Mouse (Mus musculus): ENCODE results near the gene Mycbpap.

Mycbpap gene

DNA sequence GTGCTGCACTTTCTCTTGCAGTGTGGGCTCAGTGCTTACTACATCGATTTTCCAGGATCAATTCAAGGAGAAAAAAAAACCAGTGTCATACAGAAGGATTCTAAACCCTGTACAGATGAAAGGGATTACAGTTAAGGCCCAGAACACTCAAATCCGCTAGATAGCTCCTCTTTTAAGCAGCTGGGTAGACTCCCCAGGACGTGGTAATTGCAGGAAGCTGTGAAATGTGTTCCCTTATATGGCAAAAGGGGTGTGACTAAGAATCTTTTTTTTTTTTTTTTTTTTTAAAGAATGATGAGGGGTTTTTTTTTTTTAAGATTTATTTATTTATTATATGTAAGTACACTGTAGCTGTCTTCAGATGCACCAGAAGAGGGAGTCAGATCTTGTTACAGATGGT, 7.3 kb upstream of the Mycbpap start:
- DNase-seq: no peak

- no peak for DNase-seq
Measured at GRCm38 (mm10) chr11:94526171-94526879, 4.8 kb upstream of the Mycbpap start.

GRCm38 (mm10) chr11:94513452-94513851, 8.1 kb downstream of the Mycbpap start:
- DNase-seq: no peak

- no peak for DNase-seq
Measured at GRCm38 (mm10) chr11:94508976-94509375, 12.6 kb downstream of the Mycbpap start.

DNA sequence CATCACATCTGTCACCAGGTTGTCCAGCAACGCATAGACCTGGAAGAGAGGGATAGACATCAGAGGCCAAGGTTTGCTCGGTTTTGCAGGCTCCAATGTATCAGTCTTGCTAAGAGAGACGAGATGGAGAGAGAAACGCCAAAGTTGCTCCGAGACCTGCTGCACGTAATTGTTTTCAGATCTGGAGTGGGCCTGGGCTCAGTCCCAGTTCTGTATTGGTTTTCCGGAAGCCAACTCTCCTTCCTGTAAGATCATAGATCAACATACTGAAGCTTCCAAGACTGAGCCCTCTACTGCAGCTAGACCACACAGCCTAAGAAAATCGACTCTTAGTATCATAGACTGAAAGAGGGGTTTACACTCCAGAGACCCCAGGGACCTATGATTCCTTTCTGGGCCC, 20.1 kb downstream of the Mycbpap start:
- no peak for DNase-seq

DNA sequence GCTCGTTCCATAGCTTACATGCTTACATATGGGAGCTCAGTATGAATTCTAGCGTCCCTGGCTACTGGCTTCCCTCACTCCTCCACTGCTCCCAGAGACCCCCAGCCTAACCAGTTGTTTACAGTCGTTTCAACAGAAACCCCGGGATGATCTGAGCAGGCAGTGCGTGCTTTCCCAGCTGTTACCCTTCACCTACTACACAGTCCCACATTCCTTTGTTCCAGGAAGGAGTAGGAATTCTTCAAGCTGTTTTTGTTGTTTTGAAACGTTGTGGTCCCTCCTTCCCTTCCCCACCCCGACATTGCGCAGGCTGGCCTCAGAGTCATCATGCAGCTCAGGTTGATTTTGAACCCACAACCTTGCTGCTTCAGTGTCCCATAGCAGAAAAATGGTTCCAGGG, 21.2 kb downstream of the Mycbpap start:
- DNase-seq: no peak

DNA sequence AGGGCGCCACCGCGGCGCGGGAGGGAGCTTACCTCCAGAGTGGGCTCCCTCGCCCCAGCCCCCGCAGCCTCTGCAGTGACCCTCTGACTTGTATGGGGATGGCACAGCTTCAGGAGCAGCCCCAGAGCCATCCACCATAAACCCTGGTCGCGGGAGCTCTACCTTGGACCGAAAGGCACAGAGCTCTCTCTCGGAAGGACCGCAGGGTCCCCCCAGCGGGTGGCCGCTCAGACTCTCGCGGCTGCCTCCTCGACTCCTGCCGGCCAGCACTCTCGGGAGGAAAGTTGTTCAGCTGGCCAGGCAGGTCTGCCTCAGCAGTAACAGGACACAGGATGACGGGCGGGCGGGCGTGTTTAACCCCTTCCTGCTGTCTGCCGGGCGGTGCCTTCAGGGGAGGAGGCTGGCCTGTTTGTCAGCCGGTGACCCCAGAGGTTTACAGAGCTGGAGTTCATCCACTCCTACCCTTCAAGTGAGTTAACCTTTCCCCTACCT, 21.8 kb downstream of the Mycbpap start, which contains the start of gene Epn3:
TSS of gene Epn3 (minus strand) at position 314 of the 492 bp plus-strand sequence.
- no peak for DNase-seq

- DNase-seq: no peak
Measured at GRCm38 (mm10) chr11:94499035-94499434, 22.5 kb downstream of the Mycbpap start.

GRCm38 (mm10) chr11:94498093-94498996, 23.2 kb downstream of the Mycbpap start:
- DNase-seq: peak; percentile 75

DNA sequence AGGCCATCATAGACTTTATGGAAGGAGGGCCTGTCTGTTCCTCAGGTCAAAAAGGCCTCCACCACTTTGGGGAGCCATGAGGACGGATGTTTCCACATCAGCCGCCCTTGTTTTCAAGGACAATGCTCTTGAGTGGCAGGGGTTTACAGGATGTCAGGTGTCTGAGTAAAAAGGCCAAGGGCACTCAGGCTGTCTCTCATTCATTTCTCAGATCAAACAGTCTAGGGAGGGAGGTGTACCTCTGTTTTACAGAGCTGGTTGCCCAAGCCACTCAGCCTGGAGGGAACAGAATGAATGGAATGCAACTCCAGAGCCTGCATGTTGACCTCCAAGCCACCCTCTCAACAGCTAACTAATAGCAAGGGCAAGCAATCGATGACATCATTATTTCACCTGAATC, 26.1 kb downstream of the Mycbpap start:
- DNase-seq: no peak

DNA sequence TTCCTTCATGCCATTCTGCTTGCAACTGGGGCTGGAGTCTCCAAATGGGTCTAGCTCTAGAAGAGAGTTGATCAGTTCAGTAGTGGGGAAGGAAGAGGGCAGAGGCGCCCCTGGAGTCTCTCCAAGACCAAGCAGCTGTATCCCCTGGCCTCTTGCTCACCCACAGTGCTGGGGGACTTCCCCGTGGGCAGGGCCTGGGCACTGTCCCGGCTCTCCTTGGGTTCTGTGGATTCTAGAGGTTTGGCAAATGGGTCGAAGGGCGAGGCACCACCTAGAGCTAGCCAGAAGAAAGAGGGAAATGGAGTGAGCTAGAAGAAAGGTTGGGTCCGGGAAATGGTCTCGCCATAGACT, 29.8 kb downstream of the Mycbpap start:
- DNase-seq: no peak

DNA sequence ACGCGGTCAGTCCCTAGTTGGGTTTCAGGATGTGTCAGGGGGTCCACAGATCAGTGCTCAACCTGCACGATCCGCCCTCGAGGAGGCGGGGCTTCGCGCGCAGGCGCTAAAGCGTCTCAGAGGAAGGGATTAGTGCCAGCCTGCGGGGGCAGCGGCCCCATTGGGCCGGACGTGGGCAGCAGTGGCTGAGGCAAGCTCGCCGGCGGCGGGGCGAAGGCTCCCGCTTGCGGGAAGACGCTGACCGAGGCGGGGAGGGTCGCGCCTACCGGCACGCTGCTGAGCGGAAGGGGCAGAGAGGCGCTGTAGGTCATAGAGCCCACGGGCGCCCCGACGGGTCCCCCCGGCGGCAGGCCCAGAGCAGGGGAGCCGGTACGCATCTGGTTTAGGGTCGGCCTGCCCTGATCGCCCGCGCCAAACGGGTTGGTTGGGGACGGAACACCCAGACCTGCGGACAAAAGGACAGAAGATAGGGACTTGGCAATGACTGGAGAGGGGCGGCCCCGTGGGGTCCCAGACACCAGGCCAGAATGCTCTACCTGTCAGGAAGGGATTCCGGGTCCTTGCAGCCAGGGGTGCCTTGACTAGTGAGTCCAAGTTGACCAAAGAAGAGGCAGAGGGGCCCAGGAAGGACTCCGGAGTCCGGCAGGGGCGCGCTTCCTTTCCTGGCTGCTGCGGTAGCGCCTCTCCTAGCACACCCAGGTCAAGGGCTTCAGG, 30.4 kb downstream of the Mycbpap start:
- DNase-seq: peak; percentile 66

DNA sequence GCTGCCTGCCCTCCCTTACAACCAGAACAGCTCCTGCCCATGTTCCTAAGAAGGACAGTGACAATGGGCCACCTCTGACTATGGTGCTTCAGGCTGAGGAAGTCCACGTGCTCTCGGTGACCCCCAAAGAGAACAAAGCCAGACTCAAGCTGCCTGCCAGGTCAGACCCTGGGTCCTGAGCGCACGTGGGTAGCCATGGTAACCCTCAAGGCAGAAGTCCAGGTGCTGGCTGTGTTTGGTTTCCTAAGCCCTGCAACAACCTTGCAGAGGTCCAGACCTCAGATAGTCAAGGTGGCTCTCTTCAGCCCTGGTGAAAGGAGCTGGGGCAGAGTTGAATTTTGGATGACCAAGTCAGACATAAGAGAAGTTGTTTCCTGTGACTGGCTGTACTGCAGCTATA, 31.8 kb downstream of the Mycbpap start:
- DNase-seq: no peak

DNA sequence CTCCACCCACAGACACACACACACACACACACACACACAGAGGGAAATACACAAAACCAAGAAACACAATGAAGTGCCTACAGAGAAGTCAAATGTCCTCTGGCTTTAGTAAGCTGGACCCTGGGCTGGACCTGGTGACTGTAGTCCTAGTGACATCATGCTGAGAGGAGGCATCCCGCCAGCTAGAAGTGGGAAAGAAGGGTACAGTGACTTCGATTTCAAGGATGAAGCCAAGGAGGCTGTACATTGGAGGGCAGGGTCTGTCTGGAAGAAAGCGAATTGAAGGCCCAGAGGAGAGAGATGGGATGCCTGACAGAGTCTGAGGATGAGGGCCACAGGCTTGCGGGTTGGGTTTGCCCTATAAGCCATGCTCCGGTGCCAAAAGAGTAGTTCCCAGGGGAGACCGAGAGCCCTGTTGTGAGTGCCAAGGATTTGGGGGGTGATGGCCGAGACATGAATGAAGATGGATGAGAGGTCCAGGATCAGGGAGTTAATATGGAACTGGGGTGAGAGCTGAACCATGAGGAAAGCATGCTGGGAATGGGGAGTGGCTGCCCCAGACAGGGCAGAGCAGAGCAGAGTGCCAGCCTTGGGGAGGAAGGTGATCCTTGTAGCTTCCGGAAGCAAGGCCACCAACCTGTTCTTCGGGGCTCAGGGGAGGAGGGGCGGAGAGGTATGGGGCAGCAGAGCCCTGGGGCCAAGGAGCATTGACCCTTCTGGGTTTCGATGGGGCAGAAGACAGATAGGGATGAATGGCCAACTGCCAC, 32.6 kb downstream of the Mycbpap start:
- no peak for DNase-seq

DNA sequence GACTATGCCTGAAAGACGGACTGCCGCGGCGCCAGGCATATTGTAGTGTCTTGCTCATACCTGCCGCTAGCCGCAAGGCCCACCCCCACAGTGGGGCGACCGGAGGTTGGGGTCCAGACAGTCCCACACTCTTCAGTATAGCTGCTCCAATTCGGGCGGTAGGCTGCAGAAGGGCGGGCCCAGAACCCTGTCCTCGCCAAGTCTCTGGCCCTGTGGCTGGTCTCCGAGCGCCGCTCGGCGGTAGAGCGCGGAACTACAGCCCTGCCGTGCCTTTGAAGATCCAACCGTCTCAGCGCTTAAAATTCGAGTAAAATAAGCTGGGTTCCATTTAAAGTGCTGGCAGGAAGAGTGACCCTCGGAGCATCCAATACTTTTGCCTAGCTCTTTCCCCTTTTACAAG, 35.5 kb downstream of the Mycbpap start, which contains the start of gene Spata20:
TSS of gene Spata20 (minus strand) at position 179 of the 400 bp plus-strand sequence.
- DNase-seq: peak; percentile 90

DNA sequence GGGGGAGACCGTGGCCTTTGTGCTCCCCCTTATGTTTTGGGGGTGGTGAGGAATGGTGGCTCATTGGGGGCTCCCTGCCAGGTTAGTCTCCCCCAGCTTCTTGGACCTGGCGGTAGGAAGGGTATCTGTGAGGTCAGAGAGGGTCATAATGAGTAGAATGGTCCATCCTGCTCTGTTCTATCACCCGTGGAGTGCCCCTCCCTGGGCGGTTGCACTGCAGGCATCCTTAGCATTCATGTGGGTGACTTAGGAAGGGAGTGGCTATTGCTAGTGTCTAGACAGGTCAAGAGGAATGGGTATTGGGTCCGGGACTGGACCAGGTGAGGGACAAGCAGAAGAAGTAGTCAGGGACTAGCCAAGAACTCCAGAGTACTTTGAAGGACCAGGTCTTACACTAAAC, 36.3 kb downstream of the Mycbpap start:
- no peak for DNase-seq

- DNase-seq: no peak
Measured at GRCm38 (mm10) chr11:94484636-94485035, 36.9 kb downstream of the Mycbpap start.

DNA sequence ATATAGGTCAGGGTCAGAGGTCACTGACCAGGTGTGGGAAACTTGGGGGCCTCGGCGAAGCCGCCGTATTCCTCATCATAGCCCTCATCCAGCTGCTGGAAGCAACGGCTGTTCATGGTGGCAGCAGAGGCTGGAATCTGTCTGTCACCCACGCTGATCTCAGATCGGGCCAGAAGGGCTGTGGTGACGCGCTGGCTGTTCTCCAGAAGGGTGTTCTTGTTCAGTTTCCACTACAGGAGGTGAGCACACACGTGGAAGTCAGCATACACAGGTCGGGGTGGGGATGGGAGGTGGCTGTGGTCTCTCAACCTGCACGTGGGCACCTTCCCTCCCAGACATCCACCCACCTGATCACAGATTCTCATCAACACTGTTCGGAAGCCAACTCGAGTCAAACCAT, 37.6 kb downstream of the Mycbpap start:
- no peak for DNase-seq

- DNase-seq: no peak
Measured at GRCm38 (mm10) chr11:94483436-94483835, 38.1 kb downstream of the Mycbpap start.

DNA sequence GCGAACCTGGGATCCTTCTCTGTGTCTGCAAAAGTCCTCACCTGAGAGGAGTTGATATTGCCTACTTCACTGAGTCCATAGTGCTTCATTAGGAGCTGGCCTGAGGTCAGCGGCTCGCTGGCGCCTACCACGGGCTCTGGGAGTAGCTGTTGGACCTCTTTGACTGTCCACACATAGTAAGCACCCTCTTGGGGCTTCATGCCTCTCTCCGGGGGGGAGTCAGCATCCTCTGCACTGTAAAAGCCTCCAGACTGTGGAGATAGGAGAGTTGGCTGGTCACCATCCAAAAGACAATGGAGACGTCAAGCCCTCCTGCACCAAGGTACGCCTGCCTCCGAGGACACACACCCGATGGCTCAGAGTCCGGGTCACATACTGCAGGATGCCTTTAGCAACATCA, 38.8 kb downstream of the Mycbpap start:
- no peak for DNase-seq

GRCm38 (mm10) chr11:94481963-94482362, 39.6 kb downstream of the Mycbpap start:
- DNase-seq: no peak

- no peak for DNase-seq
Measured at GRCm38 (mm10) chr11:94480382-94480781, 41.2 kb downstream of the Mycbpap start.

Data from right cerebral cortex, postnatal 14 days (tissue).